Mouse (Mus musculus) erythroblast, adult 5-6 weeks (primary cell): Measurements from ENCODE around the gene Kif6. TPM values are rescaled to one million over a fixed set of nuclear protein-coding genes. Genes with fewer than 3 reads are reported as not detected.

Experiments
- ATAC-seq: replicated peaks from 2 replicates; pipeline ENCODE4 v1.8.0; 2016; ENCODE audit warnings: moderate number of reproducible peaks, mild to moderate bottlenecking, moderate TSS enrichment, inconsistent platforms; ENCODE audit not compliant: poor library complexity, low FRiP score, severe bottlenecking
- total RNA-seq, 2 experiments: library from RNA; stranded (forward) in 1 of 2; stranded (reverse) in 1 of 2; fragments of 150-400 nt in 1 of 2; fragments of 200-764, 138-1000 nt in 1 of 2; gene quantifications; 2 replicates each; pipeline versions ENCODE4 v1.2.3 to v1.2.4; 2015 to 2017; ENCODE audit warnings: low replicate concordance in 2 of 2

Kif6 gene
- total RNA-seq, 2 experiments from 2014 or later: not detected

DNA sequence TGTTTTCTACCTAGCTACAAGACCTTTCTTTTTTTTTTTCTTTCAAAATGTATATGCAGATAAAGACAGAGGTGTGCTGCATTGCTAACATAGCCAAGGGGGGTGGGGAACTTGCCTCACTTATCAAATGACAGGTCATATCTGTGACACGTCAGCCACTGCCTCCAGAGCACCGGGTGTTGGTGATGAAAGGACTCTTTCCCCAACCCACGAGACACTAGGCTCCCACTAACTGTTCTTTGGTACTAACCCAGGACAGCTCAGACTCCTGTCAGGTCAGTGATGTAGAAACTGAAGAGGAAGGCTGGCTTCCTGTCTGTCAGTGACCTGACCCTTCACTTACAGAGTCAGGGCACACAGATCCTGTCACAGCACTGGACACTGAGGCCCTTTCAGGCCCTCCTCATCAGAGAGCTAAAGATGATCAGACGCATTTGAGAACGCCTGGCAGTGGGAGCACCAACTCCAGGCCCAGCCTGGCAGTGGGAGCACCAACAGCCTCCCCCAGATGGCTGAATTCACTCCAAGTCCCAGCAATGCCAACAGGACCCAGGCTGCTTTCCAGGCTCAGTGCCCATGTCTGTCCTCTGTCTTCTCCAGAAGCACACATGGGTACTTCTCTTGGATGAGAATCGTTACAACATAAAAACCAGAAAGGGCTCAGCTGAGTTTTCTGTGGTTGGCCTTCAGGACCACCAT is 209.4 kb downstream of the Kif6 start:
- ATAC-seq: no peak

DNA sequence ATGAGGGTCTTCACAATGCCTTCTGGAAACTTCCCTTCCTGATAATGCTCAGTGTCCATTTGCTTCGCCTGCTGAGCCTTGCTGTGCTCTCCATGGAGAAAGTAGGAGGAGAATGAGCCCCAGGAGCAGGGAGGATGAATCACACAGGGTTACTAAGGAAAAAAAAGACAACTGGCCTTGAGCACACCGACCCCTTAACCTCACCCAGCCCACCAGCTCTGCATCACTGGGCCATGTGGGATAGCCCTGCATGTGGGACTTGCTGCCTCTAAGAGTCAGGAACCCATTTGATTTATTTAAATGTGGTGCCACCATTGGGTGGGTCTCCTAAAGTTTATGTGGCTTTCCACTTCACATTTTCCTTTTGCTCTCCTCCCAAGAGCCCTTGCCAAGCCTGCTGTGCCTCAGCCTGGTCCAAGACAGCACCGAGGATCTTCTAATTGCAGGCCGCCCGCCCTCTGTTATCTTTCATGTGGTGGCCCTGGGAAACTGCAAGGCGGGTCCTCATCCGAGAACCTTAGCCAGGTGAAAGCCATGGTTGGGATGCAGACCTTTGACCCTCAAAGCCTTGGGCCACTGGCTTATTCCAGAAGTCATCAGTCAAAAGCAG is 210.0 kb downstream of the Kif6 start:
- ATAC-seq: no peak

DNA sequence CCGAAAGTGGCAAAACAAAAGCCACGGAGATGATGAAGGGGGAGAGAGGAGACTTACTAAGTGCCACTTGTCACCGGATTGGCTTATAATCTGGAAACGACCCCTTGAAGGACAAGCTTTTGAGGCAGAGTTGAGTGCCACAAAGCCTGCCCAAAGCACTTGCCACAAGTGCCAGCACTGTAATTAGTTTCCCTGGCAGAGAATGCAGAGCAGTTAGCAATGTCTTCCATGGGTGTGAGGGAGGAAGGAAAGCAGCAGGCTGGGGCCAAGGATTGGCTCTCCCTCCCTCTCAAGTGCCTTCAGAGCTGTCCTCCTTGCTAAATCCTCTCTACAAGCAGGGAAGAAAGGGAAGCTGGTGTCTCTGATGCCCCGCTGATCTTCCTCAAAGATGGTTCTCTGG is 210.9 kb downstream of the Kif6 start:
- ATAC-seq: no peak

DNA sequence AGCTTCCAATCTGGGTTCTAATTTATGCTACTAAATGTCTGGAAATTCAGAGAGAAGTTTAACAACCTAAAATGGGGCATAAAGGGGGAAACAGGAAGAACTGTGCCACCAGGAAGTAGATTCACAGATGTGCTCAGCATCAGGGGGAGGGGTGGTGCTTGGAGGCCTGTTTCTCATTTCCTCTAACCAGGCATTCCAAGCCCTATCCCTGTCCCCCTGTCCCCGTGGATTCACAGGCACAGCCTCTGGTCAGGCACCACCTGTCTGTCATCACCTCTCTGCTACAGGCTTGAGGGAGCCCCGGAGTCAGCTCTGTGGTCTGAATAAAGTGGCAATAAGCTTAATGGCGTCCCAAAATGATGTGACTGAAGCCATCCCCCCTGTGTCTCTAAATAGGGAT is 216.8 kb downstream of the Kif6 start:
- ATAC-seq: no peak

DNA sequence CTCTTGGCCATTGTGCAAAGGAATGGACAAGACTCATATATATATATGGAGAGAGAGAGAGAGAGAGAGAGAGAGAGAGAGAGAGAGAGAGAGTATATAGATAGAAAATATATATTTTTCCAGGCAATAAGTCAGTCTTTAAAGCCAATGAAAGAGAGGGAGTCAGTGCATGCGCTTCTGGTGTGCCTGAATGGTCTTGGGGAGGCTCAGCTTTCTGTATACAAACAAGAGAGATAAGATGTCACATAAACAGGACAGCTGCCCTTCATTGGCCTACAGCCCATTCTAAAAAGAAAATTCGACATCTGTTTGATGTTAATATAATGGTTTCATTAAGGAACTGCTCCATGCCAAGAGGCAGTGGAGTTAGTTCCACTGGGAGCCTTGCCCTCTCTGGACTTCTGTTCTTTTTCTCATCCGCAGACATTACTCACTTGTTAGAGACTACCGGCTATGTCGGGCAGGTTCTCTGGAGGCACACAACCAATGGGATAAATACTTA is 219.2 kb downstream of the Kif6 start:
- no peak for ATAC-seq

DNA sequence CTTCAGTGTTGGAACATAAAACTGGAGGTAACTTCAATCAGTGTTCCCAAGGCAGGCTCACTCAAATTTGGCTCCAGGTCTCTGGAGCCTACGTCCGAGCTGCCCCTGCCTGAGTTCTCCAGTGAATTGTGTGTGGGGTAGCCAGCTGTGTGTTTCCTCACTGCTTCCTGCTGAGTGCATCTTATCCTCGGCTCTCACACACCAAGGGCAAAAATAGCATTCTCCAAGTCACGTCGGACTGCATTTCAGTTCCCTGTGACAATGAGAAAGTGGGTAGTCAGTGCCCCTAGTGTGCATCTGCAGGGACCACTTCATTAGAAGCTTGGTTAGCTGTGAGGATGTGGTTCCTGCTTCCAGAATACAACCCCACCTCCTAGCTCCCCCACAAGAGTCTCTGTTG is 222.5 kb downstream of the Kif6 start:
- ATAC-seq: no peak

DNA sequence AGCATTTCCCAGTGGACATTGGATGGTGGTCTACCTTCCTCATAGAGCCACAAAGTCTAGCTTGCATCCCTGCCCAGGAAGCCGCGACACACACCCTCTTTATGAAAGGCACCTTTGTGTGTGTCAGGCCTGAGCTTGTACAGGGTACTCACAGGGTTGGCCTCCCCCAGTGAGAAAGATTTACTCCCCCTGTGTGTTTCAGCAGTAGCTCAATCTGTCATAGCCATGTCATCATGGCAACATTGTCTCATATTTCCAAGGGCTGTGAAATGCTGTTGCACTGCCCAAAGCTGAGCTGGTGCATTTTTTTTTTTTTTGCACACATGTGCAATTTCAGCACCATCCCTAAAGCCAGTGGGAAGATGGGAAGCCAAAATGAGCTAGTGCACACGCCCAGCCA is 224.3 kb downstream of the Kif6 start:
- ATAC-seq: no peak

DNA sequence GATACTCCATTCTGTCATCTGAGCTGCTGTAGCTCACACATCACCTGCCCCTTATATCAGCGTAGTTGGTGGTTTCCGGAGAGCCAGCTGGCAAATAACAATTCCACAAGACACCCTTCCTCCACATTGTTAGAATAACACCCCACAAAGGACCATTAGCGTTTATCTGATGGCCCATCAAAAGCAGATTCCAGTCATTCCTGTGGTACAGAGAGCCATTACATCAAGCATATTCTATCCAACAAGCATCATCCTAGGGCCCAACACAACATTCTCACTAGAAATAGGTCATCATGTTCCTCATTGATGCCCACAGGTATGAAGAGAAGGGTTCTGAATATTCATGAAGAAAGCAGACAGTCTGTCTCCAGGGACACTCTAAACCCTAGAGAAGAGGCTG is 236.3 kb downstream of the Kif6 start:
- no peak for ATAC-seq

DNA sequence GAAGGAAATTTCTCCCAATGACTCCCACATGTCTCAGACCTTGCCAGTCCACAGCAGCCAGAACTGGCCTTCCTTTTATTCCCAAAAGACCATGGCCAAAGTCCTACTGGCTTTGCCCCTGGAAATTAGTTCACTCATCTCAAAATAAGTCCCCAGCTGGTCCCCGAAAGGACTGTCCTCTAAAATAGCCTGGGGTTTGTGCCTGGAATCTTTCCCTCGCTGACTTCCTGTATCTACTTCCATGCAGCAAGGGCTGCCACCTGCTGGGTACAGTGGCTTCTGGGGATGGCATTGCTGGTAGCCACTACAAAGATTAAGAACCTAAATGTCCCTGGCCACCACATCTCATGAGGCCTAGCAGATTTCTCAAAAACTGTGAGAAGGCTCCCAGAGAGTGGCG is 237.2 kb downstream of the Kif6 start:
- ATAC-seq: no peak

DNA sequence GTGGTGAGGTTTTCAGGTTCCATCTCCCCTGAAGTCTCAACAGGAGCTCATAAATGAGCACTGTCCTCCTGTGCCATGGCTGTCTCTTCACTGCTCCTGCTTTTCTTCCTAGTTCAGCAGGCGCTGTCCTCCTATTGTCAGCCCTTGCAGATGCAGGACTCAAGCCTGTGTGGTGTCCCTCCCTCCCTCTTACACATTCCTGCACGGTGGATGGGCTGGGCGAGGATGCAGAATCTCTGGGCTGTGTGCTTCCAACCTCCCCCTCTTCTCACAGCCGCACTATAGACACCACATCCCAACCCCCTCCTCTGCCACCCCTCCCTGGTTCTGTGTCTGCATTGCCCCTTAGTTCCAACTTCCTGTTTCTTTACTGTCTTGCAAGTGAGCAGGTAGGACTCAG is 240.8 kb downstream of the Kif6 start:
- ATAC-seq: no peak

DNA sequence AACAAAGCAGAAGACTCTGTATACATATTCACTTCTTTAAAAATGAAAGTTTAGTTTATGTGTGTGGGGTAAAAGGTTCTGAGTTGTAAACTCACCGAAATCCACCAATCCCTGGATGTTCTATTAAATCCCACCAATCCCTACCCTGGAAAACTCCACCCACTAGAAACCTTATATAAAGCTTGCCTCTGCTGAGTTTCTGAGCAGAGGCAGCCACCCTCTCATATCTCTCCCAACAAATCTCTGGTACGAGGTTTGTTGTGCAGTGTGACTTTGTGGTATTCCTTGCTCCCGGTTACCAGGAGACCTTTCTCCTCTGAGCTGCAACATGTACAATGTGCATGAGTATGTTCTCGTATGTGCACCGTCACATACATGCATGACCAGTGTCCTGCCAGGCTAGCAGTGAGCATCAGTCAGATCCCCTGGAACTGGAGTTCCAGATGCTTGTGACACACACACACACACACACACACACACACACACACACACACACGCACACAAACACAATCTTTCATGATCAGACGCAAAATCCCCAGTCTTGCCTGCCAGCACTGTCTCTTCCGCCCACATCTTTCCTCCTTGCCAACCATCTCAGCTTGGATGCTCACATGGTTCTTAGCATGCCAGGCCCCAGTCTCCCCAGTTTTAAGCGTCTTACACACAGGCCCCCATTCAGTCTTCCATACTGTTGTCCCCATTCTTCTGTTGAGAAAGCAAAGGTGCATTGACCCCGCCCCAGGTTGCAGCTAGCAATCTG is 245.3 kb downstream of the Kif6 start:
- ATAC-seq: no peak

DNA sequence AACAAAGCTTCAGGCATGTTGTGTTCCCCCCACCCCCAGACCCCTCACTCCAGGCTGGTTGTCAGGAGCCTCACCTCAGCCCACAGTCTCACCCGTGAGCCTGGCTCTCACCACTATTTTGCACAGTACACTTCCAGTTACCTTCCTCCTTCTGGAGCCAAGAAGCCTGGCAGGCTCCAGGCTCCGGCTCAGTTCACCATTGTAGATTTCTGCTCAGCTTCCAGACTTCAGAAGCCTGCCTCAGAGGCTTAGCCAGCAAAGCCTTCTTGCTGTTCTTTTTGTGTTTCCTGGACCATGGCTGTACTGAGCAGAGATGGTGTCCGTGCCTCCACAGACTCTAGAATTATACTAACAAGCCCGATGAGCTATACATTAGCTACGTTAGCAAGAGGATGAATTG is 248.7 kb downstream of the Kif6 start:
- no peak for ATAC-seq

DNA sequence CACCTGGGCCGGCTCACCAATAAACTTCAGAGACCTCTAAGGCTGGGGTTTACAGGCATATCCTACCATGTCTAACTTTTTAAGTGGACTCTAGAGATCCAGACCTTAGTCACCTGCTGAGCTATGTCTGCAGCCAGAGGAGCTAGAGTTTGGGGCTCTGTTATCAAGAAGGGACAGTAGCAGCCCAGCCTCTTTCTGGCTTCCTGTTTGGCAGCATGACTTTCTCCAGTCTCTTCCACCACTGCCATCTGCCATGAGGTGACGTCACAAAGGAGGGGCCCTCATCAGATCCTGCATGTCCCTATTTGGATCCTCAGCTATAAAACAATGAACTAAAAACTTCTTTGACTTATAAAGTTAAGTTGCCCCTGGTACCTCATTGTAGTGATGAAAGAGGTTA is 250.7 kb downstream of the Kif6 start:
- no peak for ATAC-seq

DNA sequence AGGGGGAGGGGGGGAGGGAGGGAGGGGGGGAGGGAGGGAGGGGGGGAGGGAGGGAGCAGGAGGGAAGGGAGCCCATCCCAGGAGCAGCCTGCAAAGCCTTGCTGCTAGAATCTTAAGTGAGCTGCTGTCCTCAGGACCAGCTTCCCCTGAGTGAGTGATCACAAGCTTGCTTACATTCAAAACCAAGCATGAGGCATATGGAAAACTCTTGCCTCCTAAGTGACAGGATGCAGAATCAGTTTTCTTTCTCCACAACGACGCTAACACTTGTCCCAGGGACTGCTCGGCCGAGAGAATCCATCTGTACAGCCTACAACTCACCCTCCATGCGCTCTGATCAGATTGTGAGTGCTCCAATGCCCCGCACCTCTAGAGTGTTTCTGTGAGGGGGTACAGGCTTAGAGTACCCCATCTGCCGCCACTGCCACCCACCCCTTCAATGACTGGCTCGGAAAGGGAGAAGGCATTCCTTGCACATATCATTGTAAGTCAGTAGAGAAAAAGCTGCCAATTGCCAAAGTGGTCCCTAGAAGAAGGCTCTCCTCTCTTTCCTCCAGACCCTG is 251.8 kb downstream of the Kif6 start:
- no peak for ATAC-seq

DNA sequence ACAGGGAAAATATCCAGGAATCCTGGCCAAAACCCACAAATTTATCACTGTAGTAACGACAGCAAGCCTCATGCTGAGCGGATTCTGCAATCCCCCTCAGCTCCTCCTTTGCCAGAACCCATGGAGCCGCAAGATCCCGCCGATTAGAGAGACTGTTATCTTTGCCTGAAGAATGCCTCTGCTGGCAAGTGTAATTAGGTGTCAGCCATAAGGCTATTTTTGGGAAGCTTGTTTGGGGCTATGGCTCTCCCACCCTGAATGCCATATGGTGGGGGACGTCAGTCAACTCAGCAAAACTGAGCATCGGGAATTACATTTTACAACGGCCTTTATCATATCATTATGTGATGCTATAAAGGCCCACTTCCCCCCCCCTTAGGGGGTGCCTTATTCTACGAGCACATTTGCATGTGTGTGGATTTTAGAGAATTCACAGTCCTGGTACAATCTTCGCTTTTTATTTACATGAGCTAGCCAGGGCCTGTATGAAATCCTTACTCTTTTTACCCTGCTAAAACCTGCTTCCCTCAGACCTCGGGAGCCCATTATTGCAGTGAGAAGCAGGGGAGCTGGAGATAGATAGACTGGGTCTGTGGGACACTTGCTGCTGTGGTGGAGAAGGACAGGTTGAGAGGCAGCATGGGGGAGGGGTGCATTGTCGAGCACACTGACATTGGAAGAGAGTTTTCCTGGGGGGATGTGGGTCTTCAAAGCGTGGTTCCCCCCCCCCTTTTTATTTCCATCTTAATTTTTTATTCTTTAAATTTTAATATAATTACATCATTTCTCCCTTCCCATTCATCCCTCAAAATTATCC is 252.6 kb downstream of the Kif6 start:
- ATAC-seq: no peak

DNA sequence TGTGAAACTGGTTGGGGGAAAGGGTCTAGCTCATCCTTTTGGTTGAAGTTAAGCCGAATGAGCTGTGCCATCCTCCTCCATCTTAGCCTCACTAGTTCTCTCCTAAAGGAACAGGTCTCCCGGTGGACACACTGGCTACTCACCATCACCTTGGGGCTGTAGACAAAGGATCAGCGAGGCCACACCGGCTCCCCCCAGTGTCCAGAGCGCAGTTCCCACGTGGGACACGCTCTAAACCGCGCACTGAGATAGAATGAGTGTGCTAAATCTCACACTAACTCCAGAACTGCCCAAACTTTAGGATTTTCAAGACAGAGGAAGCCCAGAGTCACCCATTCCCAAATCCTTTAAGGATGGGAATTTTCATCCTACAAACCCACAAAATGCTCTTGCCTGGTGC is 254.3 kb downstream of the Kif6 start:
- ATAC-seq: no peak

DNA sequence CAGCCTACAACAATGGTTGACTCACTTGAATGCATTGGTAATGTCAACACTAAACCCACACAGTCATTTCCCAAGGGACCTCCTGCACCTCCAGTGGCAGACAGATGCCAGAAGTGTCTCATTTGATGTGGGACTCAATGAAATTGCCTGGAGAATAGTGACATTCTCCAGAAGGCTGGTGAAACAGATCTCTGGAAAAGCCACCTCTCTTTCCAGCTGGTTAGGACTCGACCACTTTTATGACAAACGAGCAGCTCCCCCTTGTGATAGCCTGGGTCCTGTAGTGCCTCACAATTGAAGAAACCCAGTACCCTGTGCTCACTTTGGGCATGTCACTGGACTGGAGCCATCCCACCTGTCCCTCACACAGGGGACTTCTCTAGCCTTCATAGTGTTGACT is 257.4 kb downstream of the Kif6 start:
- ATAC-seq: no peak

DNA sequence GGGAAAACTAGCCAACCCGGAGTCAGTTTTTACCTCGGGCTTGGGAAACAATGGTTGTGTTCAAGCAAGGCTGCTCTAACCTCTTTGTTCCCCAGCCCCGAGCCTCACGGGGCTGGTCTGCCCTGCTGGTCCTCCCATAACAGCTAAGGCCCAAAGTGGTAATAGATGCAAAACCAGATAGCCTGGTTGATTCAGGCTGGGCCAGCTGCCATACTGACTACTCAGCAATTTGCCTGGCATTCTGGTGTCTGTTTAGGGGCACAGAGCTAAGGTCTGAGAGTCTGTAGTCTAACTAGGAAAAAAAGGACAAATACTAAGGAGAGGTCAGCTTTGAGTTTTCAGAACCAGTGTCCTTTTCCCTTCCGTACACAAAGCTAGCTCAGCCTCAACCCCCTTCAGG is 259.8 kb downstream of the Kif6 start:
- ATAC-seq: no peak

DNA sequence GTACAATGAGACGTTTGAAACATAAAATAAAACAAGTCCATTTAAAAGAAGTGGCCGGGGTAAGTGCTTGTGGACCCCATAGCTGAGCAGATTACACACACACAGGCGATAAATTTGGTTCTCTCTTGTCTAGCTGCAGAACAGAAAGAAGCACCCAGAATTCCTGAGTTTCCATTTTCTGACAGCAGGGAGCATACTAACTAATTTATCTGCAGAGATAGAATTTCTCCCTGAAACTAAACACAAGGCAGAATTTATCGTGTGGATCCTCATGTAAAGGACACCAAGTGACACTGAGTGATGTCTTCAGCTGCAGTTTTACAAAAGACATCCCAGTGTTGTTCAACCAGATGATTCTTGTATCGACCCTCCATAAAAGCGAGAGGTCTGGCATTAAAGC is 260.5 kb downstream of the Kif6 start:
- no peak for ATAC-seq
